Mouse (Mus musculus) colon, adult 2 months (tissue): ENCODE results near the gene Map4k5. TPM values are rescaled to one million over a fixed set of nuclear protein-coding genes. Genes with fewer than 3 reads are reported as not detected.

ENCODE experiments used
- polyA plus RNA-seq: library from polyadenylated mRNA; depleted of rRNA; stranded (reverse); fragments of >200 nt; gene quantifications from 2 replicates; pipeline ENCODE4 v1.2.3, GENCODE M21; 2012; rRNA removed

The Map4k5 gene
- polyA plus RNA-seq: 15.0 and 16.4 TPM in 2 replicates

GRCm38 (mm10) chr12:69892371-69893251, at the start of gene Map4k5, which contains the start of gene Atl1:
TSS of gene Map4k5 (minus strand) at chr12:69893200.
TSS of gene Atl1 (plus strand) at chr12:69892614.

DNA sequence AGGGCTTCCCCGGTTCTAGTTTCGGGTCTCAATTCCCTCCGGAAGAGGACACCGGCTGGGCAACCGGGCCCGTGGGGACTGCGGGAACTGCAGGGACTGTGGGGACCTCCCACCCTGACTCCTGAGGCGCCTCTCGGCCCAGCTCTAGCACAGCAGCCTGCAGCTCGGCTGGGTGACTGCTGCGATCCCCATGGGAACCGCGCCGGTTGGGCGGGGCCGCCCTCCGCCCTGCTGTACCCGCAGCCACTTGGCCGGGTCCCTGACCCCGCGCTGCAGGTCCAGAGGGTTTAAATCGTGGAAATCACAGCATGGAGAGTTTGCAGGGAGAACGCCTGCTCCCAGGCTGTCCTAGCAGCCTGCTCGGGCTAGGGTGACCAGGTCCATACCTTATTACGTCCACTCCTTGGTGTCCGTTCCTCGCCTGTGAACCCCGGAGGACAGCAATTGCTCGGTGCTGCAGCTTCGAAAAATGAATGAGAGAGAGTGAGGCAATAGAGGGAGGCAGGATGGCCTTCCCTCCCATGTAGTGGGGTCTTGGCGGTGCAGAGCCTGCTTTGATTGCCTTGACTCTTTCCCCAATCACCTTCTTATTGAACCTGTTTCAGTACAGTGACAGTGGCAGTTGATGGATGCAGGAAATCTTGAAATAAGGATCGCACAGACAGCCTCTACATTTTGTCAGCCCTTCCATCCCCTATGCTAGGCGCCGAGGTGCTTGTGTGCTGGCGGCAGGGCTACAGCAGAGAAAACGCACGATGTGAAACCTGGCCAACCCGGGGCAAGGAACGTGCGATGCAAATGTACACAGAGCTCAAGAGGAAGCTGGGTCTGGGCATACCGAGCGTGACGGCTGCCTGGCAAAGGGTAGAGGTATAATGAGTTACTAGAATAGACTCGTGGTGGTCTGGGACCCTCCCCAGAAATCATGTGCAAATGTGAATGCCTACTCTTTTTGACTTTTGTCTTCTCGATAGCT, 102.2 kb downstream of the Map4k5 start, which contains the start of gene Cdkl1:
Gene Cdkl1, minus strand, starts transcription at position 738 of the 976 bp plus-strand sequence.

Other genes starting within 250 kb of the Map4k5 start
- gene Sos2, start 211.3 kb downstream of the Map4k5 start, polyA plus RNA-seq: 8.9 and 11.4 TPM in 2 replicates
- gene L2hgdh, start 168.3 kb downstream of the Map4k5 start, polyA plus RNA-seq: 3.3 and 3.7 TPM in 2 replicates
- gene Atp5s, start 168.2 kb downstream of the Map4k5 start, polyA plus RNA-seq: 16.8 and 17.5 TPM in 2 replicates
- gene Cdkl1, start 101.9 kb downstream of the Map4k5 start, polyA plus RNA-seq: 1.1 and 1.5 TPM in 2 replicates
- gene Atl1, start 586 bp downstream of the Map4k5 start, polyA plus RNA-seq: 1.2 and 1.3 TPM in 2 replicates
- gene Sav1, start 93.8 kb upstream of the Map4k5 start, polyA plus RNA-seq: 7.9 and 10.8 TPM in 2 replicates
- gene Nin, start 220.5 kb upstream of the Map4k5 start, polyA plus RNA-seq: 3.6 and 5.7 TPM in 2 replicates